Mouse (Mus musculus) kidney, adult 8-10 months (tissue): Measurements from ENCODE around the gene Hemk1.

ENCODE experiments used
- DNase-seq, 2 experiments: peaks; one replicate each; pipeline ENCODE4 v3.0.0; 2022

Hemk1 gene

DNA sequence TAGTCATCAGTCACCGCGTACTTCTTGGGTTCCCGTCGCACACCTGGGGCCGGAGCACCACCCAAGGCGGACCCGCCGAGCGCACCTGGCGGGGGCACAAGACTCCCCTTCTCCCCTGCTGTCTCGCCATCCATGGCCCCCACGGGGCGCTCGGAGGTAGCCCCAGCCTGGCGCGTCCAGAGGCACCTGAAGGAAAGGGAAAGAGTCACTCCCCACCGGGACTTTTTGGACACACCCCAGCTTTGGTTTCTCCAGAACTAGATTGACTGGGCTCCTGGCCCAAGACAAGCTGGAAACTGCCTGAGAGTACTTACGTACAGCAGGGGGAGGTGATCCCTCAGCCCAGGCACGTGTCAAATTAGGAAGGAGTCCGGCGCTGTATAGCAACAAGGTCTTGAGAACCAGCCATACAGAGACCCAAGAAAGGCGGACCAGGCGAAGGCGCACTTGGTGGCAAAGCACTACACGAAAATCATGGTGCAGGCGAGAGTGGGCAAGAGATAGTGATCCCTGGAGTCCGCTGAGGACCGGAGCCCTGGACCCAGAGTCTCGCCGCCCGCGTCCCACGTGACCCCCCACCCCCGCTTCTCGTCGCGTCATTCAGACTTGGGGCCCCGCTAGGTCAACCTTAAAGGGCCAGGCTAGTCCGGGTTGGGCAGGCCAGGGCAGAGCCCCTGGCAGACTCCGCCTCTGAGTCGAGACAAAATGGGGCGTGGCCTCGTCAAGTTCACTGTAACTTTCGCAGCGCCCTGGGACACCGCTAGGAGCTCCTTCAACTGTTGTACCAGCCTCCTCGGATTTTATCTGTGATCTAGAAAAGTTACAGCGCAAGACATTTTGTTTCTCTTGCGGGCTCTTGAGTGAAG lies 48.7 kb downstream of the Hemk1 start, which contains the start of gene Mapkapk3:
TSS of gene Mapkapk3 (minus strand) at position 667 of the 866 bp plus-strand sequence.
- DNase-seq: peak; percentile 93 to 94

DNA sequence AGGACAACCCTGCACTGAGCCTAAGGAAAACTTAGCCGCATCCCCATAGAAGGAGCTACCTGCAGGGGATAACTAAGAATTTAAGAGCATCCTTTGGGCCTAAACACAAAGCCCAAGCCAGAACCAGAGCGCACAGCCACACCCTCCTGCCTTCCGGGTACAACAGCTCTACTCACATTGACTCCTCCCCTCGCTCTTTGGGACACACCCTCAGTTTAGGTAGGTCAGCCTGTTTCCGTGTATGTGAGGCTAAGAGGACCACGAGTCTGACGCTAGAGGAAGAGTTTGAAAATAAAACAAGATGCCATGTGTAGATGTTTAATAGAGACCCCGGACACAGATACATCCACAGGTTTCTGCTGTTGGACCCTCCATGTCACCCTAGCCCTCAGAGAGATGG lies 49.4 kb downstream of the Hemk1 start:
- DNase-seq: peak in 1 of 2 experiments; percentile 62

DNA sequence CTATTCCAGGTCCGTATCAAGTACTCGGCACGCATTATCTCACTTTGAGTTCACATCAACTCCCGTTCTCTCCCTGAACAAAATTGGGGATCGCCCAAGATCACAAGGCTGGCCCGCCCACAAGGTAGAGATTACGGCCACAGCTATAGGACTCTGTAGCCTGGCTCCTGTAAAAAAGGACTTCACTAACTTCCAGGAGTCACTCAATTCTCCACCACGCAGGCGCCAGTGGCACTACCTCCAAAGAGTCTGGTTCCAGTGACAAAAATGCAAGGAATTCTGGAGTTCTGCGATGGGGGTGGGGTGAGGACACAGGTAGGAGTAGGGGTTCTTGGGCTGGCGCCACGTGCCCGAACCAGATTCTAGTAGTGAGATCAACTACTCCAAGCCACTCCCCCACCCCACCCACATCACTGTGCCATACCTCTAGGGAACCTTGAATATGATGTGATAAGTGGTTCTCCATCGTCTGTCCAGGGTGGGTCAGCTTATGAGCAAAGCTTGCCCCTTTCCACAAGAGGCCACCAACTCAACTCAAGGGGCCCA lies 50.0 kb downstream of the Hemk1 start:
- no peak for DNase-seq

DNA sequence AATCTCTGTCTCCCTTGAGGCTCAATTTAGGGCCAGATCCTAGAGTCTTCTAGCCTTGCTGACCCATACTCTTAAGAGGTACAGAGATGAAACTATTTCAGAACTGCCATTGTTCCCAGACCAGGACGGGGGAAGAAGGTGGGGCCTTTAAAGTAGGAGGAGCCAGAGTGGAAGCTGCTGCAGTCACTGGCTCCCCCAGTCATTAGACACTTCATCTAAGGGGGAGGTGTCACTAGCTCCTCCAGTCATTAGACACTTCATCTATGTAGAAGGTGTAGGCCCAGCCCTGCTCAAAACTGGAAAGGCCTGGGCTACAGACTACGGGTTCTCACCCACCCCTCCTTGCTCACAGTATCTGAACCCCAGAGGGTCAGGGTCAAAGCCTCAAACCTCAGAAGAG lies 50.9 kb downstream of the Hemk1 start:
- DNase-seq: no peak

DNA sequence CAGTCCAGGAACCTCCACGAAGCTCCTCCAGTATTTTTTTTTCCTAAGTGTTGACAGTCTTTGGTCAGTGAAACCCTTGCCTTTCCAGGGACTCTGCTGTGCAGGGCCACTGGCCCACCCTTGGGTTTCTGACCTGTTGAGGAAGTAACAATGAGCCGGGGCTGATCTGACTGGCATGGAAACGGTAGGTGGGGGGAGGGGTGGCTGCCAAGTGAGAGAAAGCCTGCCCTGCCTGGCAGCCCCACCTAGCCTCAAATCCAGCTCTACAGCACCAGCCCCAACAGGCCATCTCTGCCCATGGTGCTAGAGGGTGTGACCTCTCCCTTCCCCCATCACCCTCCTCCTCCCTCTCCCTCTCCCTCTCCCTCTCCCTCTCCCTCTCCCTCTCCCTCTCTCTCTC lies 53.1 kb downstream of the Hemk1 start:
- DNase-seq: peak in 1 of 2 experiments; percentile 60

DNA sequence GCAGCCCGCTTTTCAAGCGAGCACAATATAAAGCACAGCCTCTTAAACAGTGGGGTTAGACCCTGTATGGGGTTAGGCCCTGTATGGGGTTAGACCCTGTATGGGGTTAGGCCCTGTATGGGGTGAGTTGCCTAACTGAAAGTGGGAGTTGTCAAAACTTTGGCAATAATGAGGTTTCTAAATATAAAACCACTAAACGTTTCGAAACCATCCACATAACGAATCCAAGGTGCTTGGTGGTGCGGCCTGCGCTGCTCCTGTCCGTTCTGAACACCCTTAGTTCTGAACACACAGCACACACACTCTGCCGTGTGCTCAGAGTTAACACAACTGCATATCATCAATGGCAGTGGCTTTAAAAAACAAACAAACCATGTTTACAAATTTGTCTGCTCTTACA lies 55.2 kb downstream of the Hemk1 start:
- DNase-seq: no peak

DNA sequence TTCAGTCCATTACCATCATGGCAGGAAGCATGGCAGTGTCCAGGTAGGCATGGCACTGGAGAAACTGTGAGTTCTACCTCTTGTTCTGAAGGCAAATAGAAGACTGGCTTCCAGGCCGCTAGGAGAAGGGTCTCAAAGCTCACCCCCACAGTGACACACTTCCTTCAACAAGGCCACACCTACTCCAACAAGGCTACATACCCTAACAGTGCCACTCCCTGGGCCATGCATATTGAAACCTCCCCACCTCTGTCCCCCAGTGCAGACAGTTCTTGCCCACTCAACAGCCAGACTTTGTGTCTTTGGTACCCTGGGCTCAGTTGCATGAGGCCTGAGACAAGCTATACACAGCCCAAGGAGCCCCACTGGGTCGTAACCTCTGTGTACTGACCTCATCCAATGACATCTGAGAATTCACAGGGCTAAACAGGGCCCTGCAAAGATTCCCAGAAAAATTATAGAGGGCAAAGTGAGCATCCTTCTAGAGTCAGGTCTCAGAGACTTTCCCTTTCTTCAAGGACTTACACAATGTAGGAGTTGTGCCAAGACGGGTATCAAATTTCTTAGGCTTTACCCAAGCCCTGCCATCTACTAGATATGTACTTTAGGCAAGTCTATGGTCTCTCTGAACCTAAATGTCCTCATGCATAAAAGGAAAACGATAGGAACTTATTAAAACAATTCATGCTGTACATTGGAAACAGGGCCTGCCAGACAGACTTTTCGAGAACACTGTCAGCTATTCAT lies 56.7 kb downstream of the Hemk1 start:
- no peak for DNase-seq

DNA sequence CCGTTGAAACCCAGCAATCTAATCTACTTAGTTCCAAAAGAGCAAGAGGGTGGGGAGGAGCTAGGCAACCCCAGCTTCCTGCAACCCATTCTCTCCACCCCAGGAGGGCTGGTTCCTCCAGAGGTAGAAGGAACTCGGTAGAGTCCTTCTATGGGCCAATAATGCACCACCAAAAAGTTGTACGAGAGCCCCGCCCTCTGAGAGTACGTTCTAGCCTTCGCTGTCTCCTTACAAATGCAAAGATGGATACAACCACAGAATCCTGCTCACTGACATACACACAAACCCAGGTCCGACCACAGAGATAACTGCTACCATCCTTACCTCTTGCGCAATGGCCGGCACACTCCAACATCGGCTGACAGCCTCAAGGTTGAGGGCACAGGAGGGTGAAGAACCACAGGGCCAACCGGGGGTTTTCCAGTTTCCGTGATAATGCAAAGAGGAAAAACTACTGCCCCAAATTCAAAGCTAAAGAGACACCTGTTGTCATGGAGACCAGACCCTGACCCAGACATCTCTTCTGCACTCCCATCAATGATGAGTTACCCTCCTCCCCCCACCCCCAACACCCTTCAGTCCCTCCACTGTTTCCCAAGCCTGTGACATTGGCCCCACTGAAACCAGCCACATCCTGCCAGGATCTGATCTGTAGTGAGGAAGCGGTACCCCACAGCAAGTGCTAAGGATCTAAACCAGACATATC lies 57.7 kb downstream of the Hemk1 start:
- DNase-seq: no peak

DNA sequence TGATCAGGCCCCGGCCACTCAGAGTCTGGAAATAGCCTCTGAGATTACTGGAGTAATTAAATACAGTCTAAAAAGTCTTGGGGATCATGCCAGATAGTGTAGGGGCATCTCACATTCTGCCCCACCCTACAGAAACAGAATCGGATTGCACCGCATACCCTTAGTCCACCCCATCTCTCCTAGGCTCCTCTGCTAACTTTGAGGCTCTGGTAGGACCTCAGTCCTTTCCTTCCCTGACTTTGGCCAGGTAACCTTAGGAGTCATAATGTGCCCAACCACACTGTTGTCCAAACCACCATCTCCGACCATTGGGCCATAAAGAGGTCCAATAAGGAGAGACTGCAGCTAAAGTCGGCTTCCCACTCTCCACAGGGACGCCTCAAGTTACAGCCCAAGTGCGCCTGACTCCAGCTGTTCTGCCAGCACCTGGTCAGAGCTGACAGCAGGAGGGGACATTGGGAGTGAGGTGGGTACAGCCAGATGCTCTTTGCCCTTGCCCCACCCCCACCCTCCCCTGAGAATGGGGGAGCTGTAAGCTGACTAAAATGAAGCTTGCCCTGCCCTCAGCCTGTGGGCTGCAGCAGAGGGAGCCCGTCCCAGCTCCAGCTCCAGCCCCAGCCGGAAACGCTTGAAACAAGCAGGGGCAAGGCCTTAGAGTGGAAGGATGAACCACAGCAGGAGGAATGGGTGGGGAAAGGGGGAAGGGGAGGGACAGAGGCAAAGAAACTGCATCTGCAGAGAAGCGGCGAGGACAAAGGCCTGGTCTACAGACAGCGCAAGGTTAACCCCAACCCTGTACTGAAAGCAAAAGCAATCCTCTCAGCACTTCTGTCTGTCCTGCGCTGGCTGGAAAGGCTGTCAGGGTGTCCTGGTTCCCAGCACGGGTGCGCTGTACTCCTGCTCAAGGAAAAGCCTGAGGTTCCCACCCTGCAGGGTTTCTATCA lies 58.5 kb downstream of the Hemk1 start:
- no peak for DNase-seq

DNA sequence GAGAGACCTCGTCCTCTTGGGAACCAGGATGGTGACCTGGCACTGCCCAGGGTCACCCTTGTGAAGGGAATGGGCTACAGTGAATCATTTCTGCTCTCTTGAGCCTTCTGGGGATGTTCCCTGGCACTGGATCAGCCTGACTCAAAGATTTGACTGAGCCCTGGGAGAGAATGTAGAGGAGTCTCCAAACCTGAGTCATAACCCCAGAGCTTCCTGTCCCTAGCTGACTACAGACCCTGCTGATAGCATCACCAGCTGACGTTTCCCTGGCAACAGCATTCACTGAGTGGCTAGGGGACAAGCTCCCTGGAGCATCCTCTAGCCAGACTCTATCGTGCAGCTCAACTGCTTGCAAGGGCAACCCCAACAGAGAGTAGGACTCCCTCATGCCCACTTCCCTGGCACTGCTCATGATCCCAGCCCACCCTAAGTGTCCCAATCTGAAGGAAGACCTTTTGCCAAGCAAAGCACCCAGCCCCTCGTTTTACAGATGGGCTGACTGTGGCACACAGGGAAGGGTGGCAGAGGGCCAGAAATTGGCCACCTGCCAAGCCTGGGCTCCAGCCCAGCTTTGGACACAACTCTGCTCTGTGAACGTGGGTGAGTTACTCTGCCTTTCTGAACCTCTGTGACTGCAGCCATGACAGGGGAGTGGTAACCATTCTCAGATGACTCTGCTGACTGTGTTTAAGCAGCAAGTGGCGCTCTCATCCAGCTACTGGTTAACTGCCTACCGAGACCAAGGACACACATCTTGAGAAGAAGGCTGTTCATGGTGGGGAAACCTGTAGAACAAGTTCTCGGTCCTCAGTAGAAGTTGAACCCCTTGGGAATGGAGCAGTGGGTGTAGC lies 59.4 kb downstream of the Hemk1 start:
- DNase-seq: no peak

DNA sequence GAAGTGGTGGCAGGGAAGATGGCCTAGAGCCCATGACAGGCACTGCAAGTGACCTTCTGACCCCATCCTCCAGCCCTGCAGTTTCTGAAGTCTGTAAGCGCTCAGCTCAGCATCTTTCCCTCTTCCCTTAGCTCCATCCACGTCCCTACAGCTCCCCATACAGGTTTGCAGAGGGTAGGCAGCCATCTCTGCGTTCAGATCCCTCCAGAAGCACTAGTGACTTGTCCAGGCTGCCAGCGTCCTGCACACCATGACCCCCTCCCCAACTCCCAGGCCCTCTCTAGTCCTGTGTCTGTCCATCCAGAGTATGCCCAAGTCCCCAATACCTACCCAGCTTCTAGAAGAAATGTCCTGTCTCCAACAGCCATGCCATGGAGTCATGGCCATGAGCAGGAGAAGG lies 60.0 kb downstream of the Hemk1 start:
- DNase-seq: no peak

DNA sequence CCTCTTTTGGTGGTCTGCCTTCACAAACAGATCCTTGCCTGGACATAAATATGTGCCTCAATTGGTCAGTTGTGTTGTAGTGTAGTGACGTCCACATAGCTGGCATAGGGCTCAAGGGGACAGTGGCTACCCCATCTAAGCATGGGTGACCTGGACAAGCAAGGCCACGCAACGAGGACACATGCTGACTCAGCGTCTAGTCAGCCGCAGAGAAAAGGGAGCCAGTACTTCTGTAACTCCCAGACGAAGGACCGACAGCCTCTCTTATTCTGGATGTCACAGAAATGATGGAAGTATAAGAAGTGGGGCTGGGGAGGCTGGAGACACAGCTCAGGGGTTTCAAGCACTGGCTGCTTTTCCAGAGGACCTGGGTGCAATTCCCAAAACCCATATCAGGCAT lies 60.5 kb downstream of the Hemk1 start:
- no peak for DNase-seq
